Mouse (Mus musculus) inflammation-experienced regulatory T-cells, adult 6 months (primary cell): ENCODE results near the gene Itga3. TPM values are rescaled to one million over a fixed set of nuclear protein-coding genes. Genes with fewer than 3 reads are reported as not detected.

ENCODE experiments used
- ATAC-seq: one replicate; pipeline ENCODE4 v1.8.0; 2017
- polyA plus RNA-seq, 3 experiments: library from polyadenylated mRNA; unstranded; fragments of 100-300 nt; shearing (Covaris generic); gene quantifications; one replicate each; pipeline ENCODE4 v1.2.1; 2017

The Itga3 gene
- polyA plus RNA-seq, 3 experiments from 2014 or later = 0.93 to 2.2 (median 1.0) TPM

DNA sequence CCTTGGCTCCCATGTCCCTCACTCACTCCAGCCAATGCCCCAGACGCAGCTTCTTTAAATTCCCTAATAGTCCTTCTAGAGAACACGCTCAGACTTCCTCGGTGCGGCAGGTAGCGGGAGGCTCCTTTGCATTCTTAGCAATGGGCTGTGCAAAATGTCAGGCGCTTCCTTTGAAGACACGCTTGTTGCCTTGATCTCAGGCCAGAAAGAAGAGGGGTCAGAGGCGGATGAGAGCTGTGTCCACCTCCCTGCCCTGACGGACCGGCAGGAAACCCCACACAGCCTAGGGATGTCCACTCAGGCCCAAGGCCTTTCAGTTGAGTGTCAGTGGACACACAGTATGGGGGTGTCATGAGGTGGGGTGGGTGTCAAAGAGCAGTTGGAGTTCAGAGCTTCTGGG, 19.0 kb upstream of the Itga3 start:
- ATAC-seq = no peak

DNA sequence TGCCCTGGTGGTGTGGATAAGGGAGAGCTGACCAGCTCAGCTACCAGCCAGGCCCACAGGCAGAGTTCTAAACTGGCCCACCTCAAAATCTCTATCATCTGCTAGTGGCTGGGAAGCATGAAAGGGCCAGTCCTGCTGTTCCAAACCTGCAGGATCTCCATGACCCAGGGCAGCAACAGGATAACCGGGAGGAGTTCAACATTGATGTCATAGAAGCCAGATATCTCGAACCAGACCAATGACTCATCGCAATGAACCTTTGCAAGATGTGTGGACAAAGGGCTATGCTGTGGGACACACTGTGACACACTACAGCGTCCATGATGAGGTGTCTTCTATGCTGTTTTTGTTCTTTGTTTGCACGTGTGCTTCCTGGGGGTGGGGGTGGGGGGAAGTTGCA, 16.5 kb upstream of the Itga3 start:
- ATAC-seq = no peak

DNA sequence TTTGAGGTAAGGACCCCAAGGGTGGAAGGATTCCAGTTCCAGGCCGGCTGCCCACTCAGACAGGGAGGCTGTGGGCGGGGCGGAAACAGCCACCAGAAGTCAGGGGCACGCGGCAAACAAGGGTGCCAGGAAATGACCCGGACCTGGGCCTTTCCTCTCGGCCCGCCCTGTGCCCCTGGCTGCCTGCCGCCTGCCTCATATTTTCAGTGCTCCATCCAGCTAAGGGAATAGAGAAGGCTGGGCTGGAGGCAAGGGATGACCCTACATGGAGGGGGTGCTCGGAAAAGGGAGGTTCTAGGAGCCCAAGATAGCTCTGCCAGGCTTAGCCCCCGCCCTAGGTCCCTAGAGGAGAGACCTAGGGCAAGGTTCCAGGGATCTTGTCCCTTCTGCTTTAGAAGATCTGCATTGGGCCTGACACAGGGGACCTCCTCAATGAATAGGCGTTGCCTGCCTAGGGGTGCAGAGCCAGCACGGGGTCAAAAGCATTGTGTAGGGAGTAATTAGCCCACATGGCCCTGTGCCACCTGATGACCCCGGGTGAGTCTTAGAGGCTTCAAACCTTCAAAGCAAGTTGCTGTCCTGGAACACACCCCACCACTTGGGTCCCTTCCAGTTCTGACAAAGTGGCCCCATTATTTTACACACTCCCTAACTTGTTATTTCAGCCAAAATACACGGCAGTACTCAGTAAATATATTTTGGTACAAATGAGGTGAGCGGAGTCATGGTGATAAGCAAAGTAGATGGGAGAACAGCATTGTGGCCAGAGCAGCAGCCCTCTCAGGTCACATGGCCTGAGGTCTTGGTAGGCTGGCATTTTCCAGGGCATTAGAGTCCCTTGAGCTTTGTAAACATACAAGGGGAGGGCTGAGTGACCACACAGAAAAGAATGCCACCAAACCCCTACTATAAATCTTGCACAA, 12.5 kb upstream of the Itga3 start:
- ATAC-seq = no peak

DNA sequence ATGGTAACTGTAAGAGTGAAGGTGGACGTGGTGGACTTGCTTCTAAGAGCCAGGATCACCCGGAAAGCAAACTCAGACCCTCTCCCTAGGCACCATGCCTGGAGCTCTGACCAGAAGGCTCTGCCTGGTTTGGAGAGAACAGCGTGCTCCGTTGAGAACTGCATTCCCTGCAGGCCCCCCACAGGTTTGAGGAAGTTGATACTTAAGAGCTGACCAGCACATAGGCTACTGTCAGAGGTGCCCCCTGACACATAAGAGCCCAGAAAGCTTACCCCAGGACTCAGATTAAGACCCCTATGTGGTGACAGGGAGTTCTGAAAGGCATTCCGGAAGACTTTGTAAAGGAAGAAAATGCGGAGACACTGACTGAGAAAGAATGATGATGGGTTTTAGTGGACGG, 11.7 kb upstream of the Itga3 start:
- ATAC-seq = no peak

DNA sequence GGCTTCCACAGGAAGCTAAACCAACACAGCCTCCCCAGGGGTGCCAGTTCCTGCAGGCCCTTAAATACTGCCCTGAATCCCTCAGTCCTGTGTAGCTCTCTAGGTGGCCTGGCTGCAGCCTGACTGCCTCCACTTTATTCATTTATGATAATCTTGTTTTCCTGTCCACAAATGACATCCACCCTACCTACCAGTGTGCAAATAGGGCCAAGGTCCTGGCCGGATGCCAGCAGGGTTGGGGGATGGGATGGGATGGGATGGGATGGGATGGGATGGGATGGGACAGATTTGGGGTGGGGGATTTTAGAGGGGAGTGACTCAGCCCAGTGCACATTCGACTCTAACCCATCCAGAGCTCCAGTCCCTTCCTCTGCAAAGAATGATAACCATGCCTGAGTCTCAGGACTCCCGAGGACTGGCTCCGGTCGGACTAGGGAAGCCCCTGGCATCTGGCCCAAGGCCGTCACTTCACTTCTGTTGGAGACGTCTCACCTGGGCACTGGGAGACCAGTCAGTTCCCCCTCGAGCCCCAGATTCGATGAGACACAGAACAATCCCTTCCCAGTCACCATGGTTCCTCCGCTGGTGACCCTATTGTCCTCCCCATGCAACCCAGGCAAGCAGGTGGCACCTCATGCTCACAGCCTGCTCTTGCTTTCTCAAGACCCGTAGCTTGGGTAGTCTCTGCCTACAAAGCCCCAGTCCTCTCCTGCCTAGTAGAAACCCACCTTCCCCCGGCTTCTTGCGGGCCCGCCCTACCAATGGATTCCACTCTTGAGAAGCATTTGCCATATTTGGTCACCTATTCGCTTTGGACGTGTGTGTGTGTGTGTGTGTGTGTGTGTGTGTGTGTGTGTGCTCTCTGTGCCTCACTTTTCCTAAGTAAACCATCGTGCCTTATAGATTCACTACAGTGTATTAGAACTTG, 11.0 kb upstream of the Itga3 start:
- no peak for ATAC-seq

DNA sequence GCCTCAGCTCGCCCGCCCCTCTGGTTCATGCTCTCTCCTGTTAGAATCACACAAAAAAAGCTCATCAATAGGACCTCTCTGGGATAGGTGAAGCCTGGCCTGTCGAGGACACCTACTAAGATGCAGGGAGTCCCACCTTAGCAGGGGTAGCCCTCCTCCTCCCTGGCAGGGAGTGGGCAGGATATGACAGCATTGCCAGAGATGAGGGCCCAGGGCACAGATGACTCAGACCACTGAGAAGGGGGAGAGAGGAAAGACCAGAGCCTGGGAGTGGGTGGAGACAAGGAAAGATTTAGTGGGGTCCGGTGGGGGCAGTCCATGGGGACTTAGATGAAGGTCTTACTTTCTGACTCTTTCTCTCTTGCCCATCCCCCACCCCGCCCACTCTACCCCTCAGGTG, 9.6 kb upstream of the Itga3 start:
- no peak for ATAC-seq

DNA sequence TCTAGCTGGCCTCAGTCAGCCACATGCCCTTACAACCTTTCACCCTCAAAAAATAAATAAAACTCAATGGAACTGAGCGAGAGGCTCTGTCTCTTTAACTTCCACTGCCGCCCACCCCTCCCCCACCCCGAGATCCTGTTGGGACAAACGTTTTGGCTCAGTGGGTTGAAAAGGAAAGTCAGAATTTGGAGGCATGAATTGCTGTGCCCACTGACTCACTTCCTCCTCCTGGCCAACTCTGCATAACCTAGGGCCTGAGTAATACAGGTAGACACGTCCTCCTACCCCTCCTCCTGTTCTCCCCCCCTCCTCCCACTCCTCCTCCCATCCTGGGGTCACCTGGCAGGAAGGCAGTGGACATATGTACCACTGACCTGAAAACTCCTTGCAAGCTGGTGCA, 9.1 kb upstream of the Itga3 start:
- ATAC-seq = no peak

DNA sequence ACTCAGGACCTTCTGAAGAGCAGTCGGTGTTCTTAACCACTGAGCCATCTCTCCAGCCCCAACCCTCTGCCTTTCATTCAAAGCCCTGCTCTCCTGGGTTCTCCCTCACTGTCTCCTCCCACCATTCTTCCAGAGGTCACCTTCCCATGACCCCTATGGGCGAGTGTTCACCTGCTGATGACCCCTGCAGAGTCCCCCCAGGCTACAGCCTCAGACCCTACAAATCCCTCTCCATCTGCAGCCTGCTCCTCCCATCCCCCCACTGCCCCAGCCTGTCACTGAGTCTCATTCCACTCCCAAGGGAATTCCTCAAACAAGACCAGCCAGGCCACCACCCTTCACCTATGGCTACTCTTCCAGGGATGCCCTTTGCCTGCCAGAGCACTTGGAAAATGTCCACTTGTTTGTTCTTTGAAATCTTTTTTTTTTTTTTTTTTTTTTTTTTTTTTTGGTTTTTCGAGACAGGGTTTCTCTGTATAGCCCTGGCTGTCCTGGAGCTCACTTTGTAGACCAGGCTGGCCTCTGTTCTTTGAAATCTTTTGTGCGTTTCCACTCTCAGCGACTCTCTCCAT, 8.3 kb upstream of the Itga3 start:
- ATAC-seq = no peak

DNA sequence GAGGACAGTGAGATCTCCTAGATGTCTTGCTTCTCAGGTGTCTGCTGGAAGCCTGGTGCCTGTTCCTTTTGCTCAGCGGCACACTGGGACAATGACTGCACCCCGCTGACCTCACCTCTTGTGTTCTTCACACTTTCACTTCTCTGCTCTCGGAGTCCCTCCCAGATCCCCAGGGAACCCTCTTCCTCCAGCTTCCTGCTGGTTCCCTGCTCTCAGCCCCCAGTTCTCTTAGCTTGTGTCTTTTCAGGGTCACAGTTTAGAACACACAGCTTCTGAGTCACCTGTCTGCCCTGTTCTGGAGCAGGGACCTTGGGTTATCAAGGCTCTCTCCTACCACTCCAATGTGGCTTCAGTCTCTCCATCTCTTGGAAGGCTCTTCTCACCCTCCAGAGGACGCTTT, 7.6 kb upstream of the Itga3 start:
- no peak for ATAC-seq

DNA sequence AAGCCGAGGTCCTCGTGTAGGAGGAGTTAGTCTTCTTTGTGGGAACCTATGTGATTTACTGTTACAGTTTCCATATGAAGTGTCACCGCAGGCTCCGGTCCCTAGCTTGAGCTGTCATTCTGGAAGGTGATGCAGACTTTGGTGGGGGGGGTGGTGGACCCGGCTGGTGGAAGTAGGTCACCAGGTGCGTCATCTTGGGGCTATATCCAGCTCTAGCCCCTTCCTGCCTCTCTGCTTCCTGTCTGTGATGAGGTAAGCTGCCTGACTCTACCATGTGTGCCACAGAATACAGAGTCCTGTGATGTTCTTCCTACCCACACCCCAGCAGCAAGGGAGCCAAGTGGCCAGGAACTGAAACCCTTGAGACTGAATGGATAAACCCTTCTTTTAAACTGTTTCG, 6.3 kb upstream of the Itga3 start:
- no peak for ATAC-seq

DNA sequence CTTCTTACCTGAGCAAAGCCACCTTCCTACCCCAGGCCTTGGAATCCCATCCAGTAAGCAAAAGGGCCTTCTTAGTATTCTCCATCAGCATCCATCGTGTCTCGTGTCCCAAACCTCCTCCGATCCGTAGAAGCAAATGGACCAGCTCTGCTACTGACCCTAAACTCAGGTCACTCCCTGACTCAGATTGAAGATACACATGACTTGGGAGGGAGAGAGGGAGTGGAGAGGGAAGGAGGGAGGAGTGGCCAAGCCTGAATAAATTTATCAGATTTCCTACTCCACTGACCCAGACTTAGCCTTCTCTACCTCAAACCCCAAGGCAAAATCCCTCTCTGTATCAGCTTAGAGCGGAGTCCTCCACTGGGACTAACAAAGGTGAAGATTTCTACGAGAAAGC, 4.2 kb upstream of the Itga3 start:
- no peak for ATAC-seq

DNA sequence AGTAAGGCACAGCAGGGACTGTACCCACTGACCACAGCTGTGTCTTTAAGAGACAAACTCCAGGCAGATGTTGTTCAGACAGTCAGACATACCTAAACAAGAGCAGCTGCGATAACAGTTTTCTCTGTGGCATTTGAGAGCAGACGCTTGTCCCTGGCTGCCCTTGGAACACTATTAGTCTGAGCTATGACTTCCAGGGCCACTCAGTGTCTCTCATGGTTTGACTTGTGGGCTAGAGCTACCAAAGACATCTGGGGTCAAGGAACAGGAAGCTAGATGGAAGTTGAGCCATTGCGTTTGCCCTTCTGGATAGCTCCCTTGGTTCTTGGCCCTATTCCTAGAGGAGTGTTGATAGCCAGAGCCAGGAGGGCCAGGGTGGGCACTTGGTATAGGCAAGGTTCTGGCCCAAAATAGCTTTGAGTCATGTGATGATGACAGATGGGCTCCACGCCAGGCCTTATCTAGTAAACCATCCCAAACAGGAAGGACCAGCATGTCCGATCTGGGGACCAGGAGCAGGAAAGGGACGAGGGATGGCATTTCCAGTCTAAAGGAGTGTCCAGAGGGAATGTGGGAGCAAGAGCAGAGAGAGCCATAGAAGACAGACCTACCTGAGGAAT, 2.8 kb upstream of the Itga3 start:
- ATAC-seq = no peak

DNA sequence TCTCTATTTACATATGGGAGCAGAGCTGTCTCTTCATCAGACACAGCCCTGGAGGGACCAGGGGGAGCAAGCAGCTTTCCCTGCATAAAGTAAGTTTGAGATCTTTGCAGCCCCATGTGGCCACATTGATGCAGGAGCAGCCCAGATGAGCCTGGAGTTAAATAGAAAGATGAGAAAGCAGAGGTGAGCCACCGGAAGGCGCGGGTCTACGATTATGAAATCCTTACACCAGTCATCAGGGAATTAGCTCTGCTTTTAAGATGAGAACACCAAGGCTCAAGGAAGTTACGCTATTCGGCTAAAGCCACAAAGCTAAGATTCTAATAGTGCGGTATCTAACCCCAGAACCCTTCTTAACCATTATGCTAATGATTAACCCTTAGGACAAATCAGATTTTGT, 1.4 kb upstream of the Itga3 start:
- ATAC-seq = no peak

DNA sequence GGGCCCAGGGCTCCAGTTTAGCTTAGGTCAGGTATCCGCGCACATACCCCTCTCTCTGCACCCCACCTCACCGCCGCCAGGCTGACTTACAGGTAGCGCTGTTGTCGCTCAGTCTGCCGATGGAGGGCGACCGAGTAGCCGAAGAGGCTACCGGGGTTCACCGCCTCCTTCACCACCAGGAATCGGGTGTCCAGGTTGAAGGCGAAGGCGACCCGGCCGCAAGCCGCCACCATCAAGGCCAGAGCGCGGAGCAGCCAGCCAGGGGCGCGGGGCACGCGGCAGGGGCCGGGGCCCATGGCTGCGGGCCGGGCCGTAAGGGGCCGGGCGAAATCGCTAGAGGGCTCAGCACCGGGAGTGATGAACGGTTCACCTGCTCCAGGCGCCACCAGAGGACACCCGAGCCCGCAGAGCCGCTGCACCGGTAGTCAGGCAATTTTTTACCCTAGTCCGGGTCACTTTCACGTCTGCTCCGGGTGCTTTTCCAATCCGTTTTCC, 513 bp downstream of the Itga3 start:
- peak; percentile 77 for ATAC-seq

DNA sequence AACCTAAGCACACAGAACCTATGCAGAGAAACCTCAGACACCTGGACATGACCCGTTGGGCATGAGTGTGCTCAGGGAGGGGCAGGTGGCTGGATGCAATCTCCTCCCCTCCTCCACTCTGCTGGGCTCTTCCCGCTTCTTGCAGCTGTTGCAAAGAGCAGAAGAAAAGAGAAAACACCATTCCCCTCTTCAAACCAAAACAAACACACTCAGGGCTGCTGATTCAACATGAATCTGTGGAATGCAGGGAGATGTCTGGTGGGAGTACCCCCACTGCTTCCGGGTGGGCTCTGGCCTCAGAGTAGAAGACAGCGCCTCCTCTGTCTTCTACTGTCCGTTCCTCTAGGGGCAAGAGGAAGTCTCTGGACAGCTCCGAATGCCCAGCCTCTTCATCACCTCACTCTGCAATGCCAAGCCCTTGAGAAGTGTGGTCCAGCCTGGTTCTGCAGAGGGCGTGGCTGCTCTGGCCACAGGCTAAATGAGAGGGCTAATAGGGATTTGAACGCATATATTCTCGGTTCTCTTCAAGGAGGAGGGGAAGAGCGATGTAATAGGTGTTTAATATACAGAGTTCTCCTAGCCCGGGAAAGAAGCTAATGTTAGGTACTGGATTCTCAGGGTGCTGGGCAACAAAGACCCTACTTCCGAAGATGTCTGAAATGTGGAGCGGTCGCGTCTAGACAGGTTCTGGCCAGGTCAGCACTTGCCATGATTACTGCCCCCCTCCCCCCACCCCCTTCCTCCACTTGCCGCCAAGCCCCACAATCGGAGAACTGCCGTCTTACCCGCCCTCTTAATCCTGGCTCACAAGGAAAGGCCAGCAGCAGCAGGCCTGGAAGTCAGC, 1.2 kb downstream of the Itga3 start:
- no peak for ATAC-seq

DNA sequence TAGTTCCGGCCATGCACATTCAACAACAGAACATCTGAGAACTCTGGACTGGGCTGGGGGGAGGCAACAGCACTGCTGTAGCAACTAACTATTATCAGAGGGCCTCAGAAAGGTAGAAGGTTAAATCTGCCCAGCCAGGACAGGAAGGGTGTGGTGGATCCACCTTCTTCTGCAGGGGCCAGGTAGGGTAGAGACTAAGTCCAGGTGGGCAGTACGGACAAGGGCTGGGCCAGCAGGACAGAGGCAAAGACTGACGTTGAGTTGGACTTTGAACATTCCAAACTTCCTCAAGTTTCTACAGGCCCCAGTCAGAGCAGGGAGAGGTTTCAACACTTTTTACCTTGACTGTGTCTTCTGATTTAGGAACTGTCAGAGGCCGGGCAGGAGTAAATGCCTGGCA, 1.9 kb downstream of the Itga3 start:
- ATAC-seq = no peak

DNA sequence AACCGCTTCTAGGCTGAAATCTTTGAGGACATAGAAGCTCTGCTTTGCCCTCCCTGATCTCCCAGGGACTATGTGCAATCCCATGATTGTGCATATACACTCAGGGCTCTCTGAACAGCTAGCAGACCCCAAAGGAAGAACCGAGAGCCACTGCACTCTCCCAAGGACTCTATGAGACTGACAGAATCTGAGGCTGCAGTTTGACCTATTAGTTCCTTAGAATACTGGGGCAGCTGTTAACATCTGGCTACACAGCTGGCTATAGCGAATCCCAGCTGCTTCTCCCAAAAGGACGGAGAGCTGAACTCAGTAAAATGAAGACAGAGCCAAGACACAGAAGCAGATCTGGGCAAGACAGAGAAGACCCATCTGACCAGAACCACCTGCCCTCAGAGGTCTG, 2.8 kb downstream of the Itga3 start:
- no peak for ATAC-seq

DNA sequence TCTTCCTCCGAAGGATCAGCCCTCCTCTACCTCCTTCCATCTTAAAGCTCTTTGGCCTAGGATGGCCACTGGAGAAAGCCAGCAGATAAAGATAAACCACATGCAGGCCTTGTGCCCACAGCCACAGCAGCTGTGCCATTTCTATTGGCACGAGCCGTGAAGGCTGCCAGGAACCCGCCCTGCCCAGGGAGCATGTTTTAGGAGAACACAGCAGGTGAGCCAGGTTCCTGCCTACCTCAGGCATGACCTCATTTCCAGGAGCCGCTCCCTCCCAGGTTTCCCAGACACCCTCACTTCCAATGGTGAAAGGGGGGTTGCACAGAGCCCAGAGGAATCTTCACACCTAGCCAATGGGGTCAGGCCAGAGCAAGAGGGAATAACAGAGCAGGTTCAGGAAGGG, 3.8 kb downstream of the Itga3 start:
- no peak for ATAC-seq

DNA sequence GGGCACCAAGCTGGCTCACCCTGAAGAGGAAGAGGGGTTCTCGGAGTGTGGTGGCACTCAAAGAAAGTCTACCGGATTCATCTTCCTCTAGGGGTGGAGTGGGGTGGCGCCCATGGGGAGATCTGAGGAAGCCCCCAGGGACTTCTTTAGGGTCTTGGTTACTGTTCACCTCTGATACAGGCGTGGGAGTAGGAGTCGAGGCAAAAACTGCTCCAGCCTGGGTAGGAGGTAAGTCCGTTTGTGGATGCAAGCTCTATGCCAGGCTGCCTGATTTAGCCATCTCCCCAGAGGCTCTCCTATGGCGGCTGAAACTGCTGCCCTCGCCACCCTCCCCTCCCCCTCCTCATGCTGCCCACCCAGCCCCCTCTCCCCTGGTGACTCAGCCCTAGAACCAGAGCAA, 4.5 kb downstream of the Itga3 start:
- no peak for ATAC-seq

DNA sequence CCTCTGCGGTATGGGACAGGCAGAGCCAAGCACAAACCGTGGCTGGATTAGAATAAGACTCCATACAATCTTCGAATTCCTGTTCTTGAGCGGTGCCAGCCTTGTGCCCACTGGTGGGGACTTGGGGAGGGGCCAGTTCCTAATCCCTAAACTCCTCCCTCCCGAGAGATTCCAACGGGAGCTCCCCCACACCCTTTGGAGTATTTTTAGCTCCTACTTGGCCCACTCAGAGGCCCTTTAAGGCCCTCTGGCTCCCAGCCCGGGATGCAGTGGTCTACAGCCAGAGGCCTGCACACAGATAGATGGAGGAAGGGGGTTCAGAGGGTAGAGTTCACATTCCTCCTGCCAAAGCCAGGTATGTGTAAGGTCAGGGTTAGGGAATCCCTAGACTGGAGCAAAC, 5.3 kb downstream of the Itga3 start:
- ATAC-seq = no peak
